ENCODE assay signal across 8 mouse cellular contexts in genomic region chr17:9042723-9043122, GRCm38 (mm10). TPM values are rescaled to one million over a fixed set of nuclear protein-coding genes. Genes with fewer than 3 reads are reported as not detected.
DNase-seq lines count a peak whose midpoint lies in the region; ATAC-seq and TF ChIP-seq lines count a peak whose summit lies in the region.
"Had no signal": no experiment of that assay in that cellular context is flagged by ENCODE, and none has a peak within 500 bp of the region (broad histone marks: within the 10 kb centered on the region; RNA-seq: fewer than 3 reads in every experiment).

No protein-coding gene starts in this region.

- no peak overlapping the region for H3K27ac ChIP-seq in bone marrow, adult 2 months (ENCODE audit: control insufficient read depth, insufficient read depth, low read depth, low read length, poor library complexity)
- H3K27ac ChIP-seq in liver, embryonic 14.5 days = no peak overlapping the region
- H3K27ac ChIP-seq: stomach, embryonic 15.5 days had no signal

- H3K4me1 ChIP-seq in bone marrow, adult 2 months (ENCODE audit: control insufficient read depth, insufficient read depth, low read length) = no peaks in the 10 kb centered on the region
- H3K4me1 ChIP-seq in liver, embryonic 14.5 days (replicated peaks; ENCODE audit: control insufficient read depth in 2 of 2, insufficient read depth in 2 of 2, low read length in 1 of 2) = no peaks in the 10 kb centered on the region
- H3K4me1 ChIP-seq: stomach, embryonic 15.5 days had no signal

- no peaks in the 10 kb centered on the region for H3K36me3 ChIP-seq in liver, embryonic 14.5 days (replicated peaks; ENCODE audit: control insufficient read depth, insufficient read depth, low read depth)
- H3K36me3 ChIP-seq: stomach, embryonic 15.5 days had no signal

- H3K4me2 ChIP-seq in liver, embryonic 14.5 days (ENCODE audit: low read depth) = no peak overlapping the region
- H3K4me2 ChIP-seq: stomach, embryonic 15.5 days had no signal

- peak; percentile 42 for TF ChIP-seq CTCF in bone marrow, adult 2 months (IDR thresholded peaks at IDR 0.05; ENCODE audit: control insufficient read depth, insufficient read depth, low read length)
- peak; percentile 82 for TF ChIP-seq CTCF in liver, embryonic 14.5 days (IDR thresholded peaks at IDR 0.05; ENCODE audit: low read depth)

- no peaks in the 10 kb centered on the region for H3K27me3 ChIP-seq in liver, embryonic 14.5 days (ENCODE audit: control insufficient read depth, insufficient read depth, low read length)
- H3K27me3 ChIP-seq: stomach, embryonic 15.5 days had no signal

- no peaks in the 10 kb centered on the region for H3K9me3 ChIP-seq in liver, embryonic 14.5 days (ENCODE audit: control insufficient read depth, low read length)
- H3K9me3 ChIP-seq: stomach, embryonic 15.5 days had no signal

- WGBS in bone marrow, adult 2 months = 29% methylated on average over 2 of the region's 2 CpGs
- 30% methylated on average over 2 of the region's 2 CpGs for WGBS in liver, embryonic 14.5 days (ENCODE audit: insufficient replicate concordance)

- no peak overlapping the region for H3K9ac ChIP-seq in liver, embryonic 14.5 days (replicated peaks)
- H3K9ac ChIP-seq: stomach, embryonic 15.5 days had no signal

- no peak overlapping the region for H3K4me3 ChIP-seq in bone marrow, adult 2 months (replicated peaks; ENCODE audit: control insufficient read depth, low read depth, low read length)
- H3K4me3 ChIP-seq in liver, embryonic 14.5 days (ENCODE audit: insufficient read depth in 1 of 2, low read depth in 2 of 2, low read length in 2 of 2) = no peak overlapping the region
- H3K4me3 ChIP-seq: stomach, embryonic 15.5 days had no signal

- TF ChIP-seq POLR2A in bone marrow, adult 2 months (IDR thresholded peaks at IDR 0.05; ENCODE audit: borderline replicate concordance, control insufficient read depth, low read depth, low read length) = no peak

- DNase-seq in kidney, adult 18-20 months = peak; percentile 21
- no peak for DNase-seq in kidney, adult 11 months
- DNase-seq in ES-CJ7 (ENCODE audit: low read depth, low spot score) (peak; percentile 63), adipocyte (ENCODE audit: low spot score) (no peak)
- peak; percentile 2 to 17 (median 7) for DNase-seq in liver, embryonic 14.5 days (ENCODE audit: low read depth in 3 of 3, low spot score in 3 of 3)
- peak; percentile 75 for DNase-seq in thymus, postnatal 4 days

- no peak for TF ChIP-seq EP300 in liver, embryonic 14.5 days (IDR thresholded peaks at IDR 0.05; ENCODE audit: low read depth)

- no peak for ATAC-seq in liver, embryonic 14.5 days (ENCODE audit: insufficient read depth)

RNA-seq across cellular contexts. Expression of gene 1700010I14Rik, which starts 54.6 kb away (rescaled TPM):
- 2.3 and 5.4 TPM in 2 replicates for polyA plus RNA-seq in bone marrow, adult 2 months (2011; ENCODE audit: insufficient read depth, insufficient read length, low replicate concordance, missing spikeins)
- 0.28 and 0.55 TPM in 2 replicates for polyA plus RNA-seq in liver, embryonic 14.5 days (2012; rRNA removed)
- 0.63 and 0.79 TPM in 2 replicates for polyA plus RNA-seq in liver, embryonic 14.5 days (2014; fragmentation: Nextera tagmentation; extraction: Ambion mirVana)

Comparison
In these comparisons a context has a peak if more than half of its experiments do, and no peak if none do; other contexts are left out.
1. DNase-seq: peak in kidney, adult 18-20 months (single experiment), ES-CJ7 (single experiment), liver, embryonic 14.5 days (3 of 3) and thymus, postnatal 4 days (single experiment); none in kidney, adult 11 months (single experiment) and adipocyte (single experiment).